Mouse (Mus musculus) lung, embryonic 15.5 days (tissue): Measurements from ENCODE around the gene Scnn1a. TPM values are rescaled to one million over a fixed set of nuclear protein-coding genes. Genes with fewer than 3 reads are reported as not detected.

Experiments used
- ATAC-seq: fragments of 200-750 bp; cut with Nextera tagmentation; 2 replicates; pipeline ENCODE4 v1.8.0; 2017; ENCODE audit warnings: moderate number of reproducible peaks, borderline replicate concordance; ENCODE audit not compliant: low FRiP score, low TSS enrichment; ENCODE audit errors: extremely low read depth
- H3K27ac ChIP-seq: fragments of 300-500 bp; sonication (generic); 2 replicates; pipeline ENCODE4 v1.5.1; 2015; ENCODE audit warnings: moderate library complexity, mild to moderate bottlenecking, inconsistent platforms
- H3K27me3 ChIP-seq: fragments of 300-500 bp; sonication (generic); 2 replicates; pipeline ENCODE4 v1.6.1; 2015; ENCODE audit warnings: inconsistent platforms
- H3K36me3 ChIP-seq: fragments of 300-500 bp; sonication (generic); 2 replicates; pipeline ENCODE4 v1.6.1; 2015; ENCODE audit warnings: inconsistent platforms
- H3K4me1 ChIP-seq: fragments of 300-500 bp; sonication (generic); 2 replicates; pipeline ENCODE4 v1.6.1; 2015; ENCODE audit warnings: inconsistent platforms
- H3K4me2 ChIP-seq: fragments of 300-500 bp; sonication (generic); 2 replicates; pipeline ENCODE4 v1.6.1; 2015; ENCODE audit warnings: inconsistent platforms, mild to moderate bottlenecking, moderate library complexity
- H3K4me3 ChIP-seq: fragments of 300-500 bp; sonication (generic); 2 replicates; pipeline ENCODE4 v1.5.1; 2015; ENCODE audit warnings: mild to moderate bottlenecking, inconsistent platforms
- H3K9ac ChIP-seq: fragments of 300-500 bp; sonication (generic); 2 replicates; pipeline ENCODE4 v1.6.1; 2015; ENCODE audit warnings: inconsistent platforms
- H3K9me3 ChIP-seq: fragments of 300-500 bp; sonication (generic); 2 replicates; pipeline ENCODE4 v1.6.1; 2016; ENCODE audit warnings: inconsistent platforms
- WGBS: fragments of 180-500 bp; shearing (Covaris S2); methylation state at CpG from one replicate; pipeline ENCODE4 v1.1.7; 2015; 5-methylcytosine and 5-hydroxymethylcytosine counted together
- polyA plus RNA-seq: library from polyadenylated mRNA; unstranded; fragments of >200 nt; fragmentation: Nextera tagmentation; extraction: Ambion mirVana; gene quantifications from 2 replicates; pipeline ENCODE4 v1.2.1, GENCODE M21; 2015

Scnn1a gene
- polyA plus RNA-seq, 1 experiment from 2014 or later = 5.8 TPM

- 69% methylated on average over 9 of the region's 9 CpGs for WGBS
- H3K4me1 ChIP-seq = peaks cover 40% of the 10 kb centered on the region
- no peaks in the 10 kb centered on the region for H3K9me3 ChIP-seq
- H3K4me2 ChIP-seq = peak overlapping the region; percentile 72
- H3K27ac ChIP-seq = no peak overlapping the region
- H3K27me3 ChIP-seq = no peaks in the 10 kb centered on the region
- H3K36me3 ChIP-seq = peaks cover 36% of the 10 kb centered on the region
- peak overlapping the region; percentile 81 for H3K4me3 ChIP-seq
- H3K9ac ChIP-seq = 0 out of 2 replicates have a peak overlapping the region, but pooled peaks have one; percentile 97
- no peak for ATAC-seq
These were observed 8.3 kb upstream of the Scnn1a start for GRCm38 (mm10) chr6:125312171-125312570.

DNA sequence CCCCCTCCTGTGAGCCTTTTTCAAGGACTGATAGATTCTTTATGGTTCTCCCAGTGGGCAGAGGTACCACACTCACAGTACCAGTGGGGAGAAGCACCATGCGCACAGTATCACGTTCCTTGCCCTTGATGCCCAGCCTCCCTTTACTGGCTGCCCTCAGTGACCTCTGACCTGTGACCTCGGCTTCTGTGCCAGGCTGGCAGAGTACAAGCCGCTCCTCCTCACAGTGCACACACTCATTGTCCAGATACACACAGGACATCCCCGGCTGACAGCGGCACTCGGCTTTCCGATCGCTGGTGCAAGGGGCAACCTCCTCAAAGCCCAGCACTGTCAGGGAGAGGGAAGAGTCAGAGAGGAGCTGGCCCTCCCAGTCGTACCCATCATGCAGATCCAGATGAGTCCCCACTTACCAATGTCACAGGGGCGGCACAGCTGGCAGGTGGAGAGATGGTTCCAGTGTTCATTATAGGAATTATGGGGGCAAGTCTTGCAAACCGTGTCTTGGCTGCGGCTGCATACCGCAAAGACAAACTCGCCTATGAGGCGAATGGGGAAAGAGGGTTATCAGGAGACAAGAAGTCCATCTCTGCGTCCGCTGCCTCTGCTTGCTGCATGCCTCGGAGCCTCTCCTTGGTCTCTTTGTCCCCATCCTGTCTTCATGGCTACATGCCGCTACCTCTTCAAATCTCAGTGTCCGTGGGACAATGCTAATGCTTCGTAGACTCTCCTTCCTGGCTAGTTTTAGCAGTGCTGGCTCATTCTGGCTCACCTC lies 7.7 kb upstream of the Scnn1a start:
- no peaks in the 10 kb centered on the region for H3K27me3 ChIP-seq
- H3K9ac ChIP-seq = peak overlapping the region; percentile 97
- H3K4me3 ChIP-seq = peak overlapping the region; percentile 81
- H3K4me2 ChIP-seq = peak overlapping the region; percentile 72
- 42% methylated on average over 22 of the region's 22 CpGs for WGBS
- peaks cover 33% of the 10 kb centered on the region; the same call in 1 of the 2 replicates for H3K36me3 ChIP-seq
- H3K27ac ChIP-seq = peak overlapping the region; percentile 77; the same call in 1 of the 2 replicates
- H3K4me1 ChIP-seq = peaks cover 43% of the 10 kb centered on the region
- no peaks in the 10 kb centered on the region for H3K9me3 ChIP-seq
- no peak for ATAC-seq

GRCm38 (mm10) chr6:125313546-125314230 lies 6.8 kb upstream of the Scnn1a start, which contains the start of gene Ltbr:
TSS of gene Ltbr (minus strand) at chr6:125313885.
- peaks cover 25% of the 10 kb centered on the region; the same call in 1 of the 2 replicates for H3K36me3 ChIP-seq
- peak; percentile 94 for ATAC-seq
- under 1% methylated on average over 46 of the region's 46 CpGs for WGBS
- peak within 1 kb of the TSS; percentile 97 for H3K9ac ChIP-seq
- no peaks in the 10 kb centered on the region for H3K9me3 ChIP-seq
- H3K4me3 ChIP-seq = peak within 1 kb of the TSS; percentile 81
- H3K4me1 ChIP-seq = peaks cover 43% of the 10 kb centered on the region
- peak within 1 kb of the TSS; percentile 77 for H3K27ac ChIP-seq
- H3K4me2 ChIP-seq = peak within 1 kb of the TSS; percentile 72
- no peaks in the 10 kb centered on the region for H3K27me3 ChIP-seq

DNA sequence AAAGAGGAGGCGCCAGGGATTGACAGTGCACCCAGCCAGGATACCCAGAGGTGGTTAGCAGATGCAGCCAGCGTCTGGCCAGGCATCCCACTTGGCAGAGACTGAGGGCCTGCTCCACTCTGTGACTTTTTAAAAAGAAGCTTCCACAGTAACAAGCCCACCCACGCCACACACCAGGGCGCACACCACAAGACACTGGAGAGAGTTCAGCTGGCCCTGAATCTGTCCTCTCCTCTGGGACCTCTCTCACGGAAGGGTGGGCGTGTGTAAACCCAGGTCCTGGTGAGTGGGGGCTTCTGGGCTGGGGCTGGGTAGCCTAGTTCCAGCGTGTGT lies 6.3 kb upstream of the Scnn1a start:
- Histone ChIP-seq H3K9ac (peak overlapping the region; percentile 97), H3K27me3 (no peaks in the 10 kb centered on the region), H3K4me1 (peaks cover 40% of the 10 kb centered on the region), H3K4me3 (peak overlapping the region; percentile 81), H3K27ac (peak overlapping the region; percentile 67), H3K9me3 (no peaks in the 10 kb centered on the region), H3K4me2 (peak overlapping the region; percentile 72), H3K36me3 (peaks cover 20% of the 10 kb centered on the region; the same call in 1 of the 2 replicates)
- WGBS = 46% methylated on average over 7 of the region's 7 CpGs
- no peak; the same call in none of the 2 replicates for ATAC-seq

DNA sequence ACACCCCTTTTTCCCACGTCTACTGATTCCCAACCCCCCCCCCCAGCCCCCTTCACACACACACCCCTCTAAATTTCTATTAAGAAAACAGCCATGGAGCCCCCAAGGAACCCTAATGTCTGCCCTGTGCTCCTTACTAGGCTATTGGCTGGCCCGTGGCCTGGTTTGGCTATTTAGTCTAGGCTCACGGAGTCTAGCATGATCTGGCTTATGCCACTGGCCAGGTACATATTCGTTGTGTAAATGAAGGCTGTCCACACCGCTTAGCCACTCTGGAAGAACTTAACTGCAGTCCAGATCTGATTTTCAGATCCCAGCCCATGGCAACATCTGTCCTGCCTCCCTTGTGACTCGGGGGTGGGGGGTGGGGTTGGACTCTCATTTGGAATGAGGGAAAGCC lies 5.7 kb upstream of the Scnn1a start:
- Histone ChIP-seq H3K9ac (no peak overlapping the region), H3K27me3 (no peaks in the 10 kb centered on the region; the same call in 1 of the 2 replicates), H3K4me1 (peaks cover 42% of the 10 kb centered on the region), H3K36me3 (peaks cover 15% of the 10 kb centered on the region; the same call in 1 of the 2 replicates), H3K4me3 (no peak overlapping the region), H3K4me2 (no peak overlapping the region), H3K27ac (no peak overlapping the region), H3K9me3 (no peaks in the 10 kb centered on the region)
- 76% methylated on average over 6 of the region's 6 CpGs for WGBS
- no peak for ATAC-seq

GRCm38 (mm10) chr6:125317077-125317476 lies 3.4 kb upstream of the Scnn1a start:
- Histone ChIP-seq H3K4me2 (no peak overlapping the region), H3K36me3 (peaks cover under 1% of the 10 kb centered on the region; the same call in 1 of the 2 replicates), H3K27ac (no peak overlapping the region), H3K4me3 (no peak overlapping the region), H3K9me3 (no peaks in the 10 kb centered on the region), H3K4me1 (peaks cover 45% of the 10 kb centered on the region), H3K9ac (no peak overlapping the region), H3K27me3 (peaks cover 21% of the 10 kb centered on the region)
- 19% methylated on average over 7 of the region's 7 CpGs for WGBS
- ATAC-seq = no peak

GRCm38 (mm10) chr6:125318981-125319918 lies 1.2 kb upstream of the Scnn1a start:
- H3K36me3 ChIP-seq = no peaks in the 10 kb centered on the region
- ATAC-seq = no peak
- peaks cover 28% of the 10 kb centered on the region for H3K27me3 ChIP-seq
- no peak overlapping the region for H3K4me3 ChIP-seq
- peak overlapping the region; percentile 61 for H3K27ac ChIP-seq
- no peaks in the 10 kb centered on the region for H3K9me3 ChIP-seq
- 37% methylated on average over 15 of the region's 15 CpGs for WGBS
- 0 out of 2 replicates have a peak overlapping the region, but pooled peaks have one; percentile 13 for H3K4me2 ChIP-seq
- no peak overlapping the region for H3K9ac ChIP-seq
- peaks cover 38% of the 10 kb centered on the region for H3K4me1 ChIP-seq

GRCm38 (mm10) chr6:125319919-125320296 lies 551 bp upstream of the Scnn1a start:
- Histone ChIP-seq H3K4me3 (no peak overlapping the region), H3K36me3 (no peaks in the 10 kb centered on the region), H3K9me3 (no peaks in the 10 kb centered on the region), H3K27ac (no peak overlapping the region), H3K9ac (no peak overlapping the region), H3K4me2 (no peak overlapping the region), H3K4me1 (peaks cover 32% of the 10 kb centered on the region), H3K27me3 (peaks cover 28% of the 10 kb centered on the region)
- ATAC-seq = no peak

- Histone ChIP-seq H3K9ac (0 out of 2 replicates have a peak overlapping the region, but pooled peaks have one; percentile 22), H3K4me3 (peak overlapping the region; percentile 1; the same call in 1 of the 2 replicates), H3K9me3 (no peaks in the 10 kb centered on the region), H3K36me3 (no peaks in the 10 kb centered on the region), H3K27me3 (peaks cover 28% of the 10 kb centered on the region), H3K4me2 (peak overlapping the region; percentile 39), H3K27ac (peak overlapping the region; percentile 31; the same call in 1 of the 2 replicates), H3K4me1 (peaks cover 32% of the 10 kb centered on the region)
- 10% methylated on average over 26 of the region's 26 CpGs for WGBS
- no peak for ATAC-seq
These were observed 826 bp downstream of the Scnn1a start for GRCm38 (mm10) chr6:125321114-125321855.

GRCm38 (mm10) chr6:125322794-125323193 lies 2.3 kb downstream of the Scnn1a start:
- no peak overlapping the region for H3K9ac ChIP-seq
- no peaks in the 10 kb centered on the region for H3K9me3 ChIP-seq
- peak overlapping the region; percentile 46 for H3K27ac ChIP-seq
- H3K4me2 ChIP-seq = peak overlapping the region; percentile 39
- ATAC-seq = 0 out of 2 replicates have a peak, but pooled peaks have one; percentile 15
- H3K4me1 ChIP-seq = peaks cover 28% of the 10 kb centered on the region
- 43% methylated on average over 13 of the region's 13 CpGs for WGBS
- peaks cover 28% of the 10 kb centered on the region for H3K27me3 ChIP-seq
- no peak overlapping the region for H3K4me3 ChIP-seq
- H3K36me3 ChIP-seq = no peaks in the 10 kb centered on the region
